Mouse (Mus musculus): Measurements from ENCODE around the gene Galnt17. TPM values are rescaled to one million over a fixed set of nuclear protein-coding genes. Genes with fewer than 3 reads are reported as not detected.

Gene Galnt17
- polyA plus RNA-seq, 1 experiment = 0.44 TPM

- H3K4me1 ChIP-seq (ENCODE audit: control insufficient read depth, insufficient read depth, insufficient read length, low read length) = no peaks in the 10 kb centered on the region
- no peak overlapping the region for H3K27ac ChIP-seq (replicated peaks; ENCODE audit: low read depth, low read length)
- H3K4me3 ChIP-seq (ENCODE audit: insufficient read depth, low read depth, low read length) = no peak overlapping the region
Observed at GRCm38 (mm10) chr5:131218221-131218620, 90.1 kb downstream of the Galnt17 start.

GRCm38 (mm10) chr5:131211618-131212017 is 96.7 kb downstream of the Galnt17 start:
- Histone ChIP-seq H3K4me3 (ENCODE audit: insufficient read depth, low read depth, low read length) (no peak overlapping the region), H3K4me1 (ENCODE audit: control insufficient read depth, insufficient read depth, insufficient read length, low read length) (no peaks in the 10 kb centered on the region)

GRCm38 (mm10) chr5:131201146-131201545 is 107.2 kb downstream of the Galnt17 start:
- Histone ChIP-seq H3K4me3 (ENCODE audit: insufficient read depth, low read depth, low read length) (no peak overlapping the region), H3K4me1 (ENCODE audit: control insufficient read depth, insufficient read depth, insufficient read length, low read length) (no peaks in the 10 kb centered on the region), H3K27ac (replicated peaks; ENCODE audit: low read depth, low read length) (no peak overlapping the region)

More at GRCm38 (mm10) chr5:131211618-131212017, 96.7 kb downstream of the Galnt17 start:
- H3K27ac ChIP-seq (replicated peaks; ENCODE audit: low read depth, low read length) = no peak overlapping the region

GRCm38 (mm10) chr5:131192311-131192710 is 116.0 kb downstream of the Galnt17 start:
- no peak overlapping the region for H3K27ac ChIP-seq (replicated peaks; ENCODE audit: low read depth, low read length)
- no peaks in the 10 kb centered on the region for H3K4me1 ChIP-seq (ENCODE audit: control insufficient read depth, insufficient read depth, insufficient read length, low read length)
- H3K4me3 ChIP-seq (ENCODE audit: insufficient read depth, low read depth, low read length) = no peak overlapping the region

- Histone ChIP-seq H3K4me1 (ENCODE audit: control insufficient read depth, insufficient read depth, insufficient read length, low read length) (no peaks in the 10 kb centered on the region), H3K4me3 (ENCODE audit: insufficient read depth, low read depth, low read length) (no peak overlapping the region)
Observed at GRCm38 (mm10) chr5:131184566-131184965, 123.7 kb downstream of the Galnt17 start.

GRCm38 (mm10) chr5:131181231-131181630 is 127.1 kb downstream of the Galnt17 start:
- Histone ChIP-seq H3K27ac (replicated peaks; ENCODE audit: low read depth, low read length) (no peak overlapping the region), H3K4me3 (ENCODE audit: insufficient read depth, low read depth, low read length) (no peak overlapping the region), H3K4me1 (ENCODE audit: control insufficient read depth, insufficient read depth, insufficient read length, low read length) (no peaks in the 10 kb centered on the region)

More at GRCm38 (mm10) chr5:131184566-131184965, 123.7 kb downstream of the Galnt17 start:
- no peak overlapping the region for H3K27ac ChIP-seq (replicated peaks; ENCODE audit: low read depth, low read length)

GRCm38 (mm10) chr5:131180756-131181155 is 127.5 kb downstream of the Galnt17 start:
- H3K27ac ChIP-seq (replicated peaks; ENCODE audit: low read depth, low read length) = no peak overlapping the region
- no peak overlapping the region for H3K4me3 ChIP-seq (ENCODE audit: insufficient read depth, low read depth, low read length)

GRCm38 (mm10) chr5:131177851-131178250 is 130.4 kb downstream of the Galnt17 start:
- Histone ChIP-seq H3K27ac (replicated peaks; ENCODE audit: low read depth, low read length) (no peak overlapping the region), H3K4me3 (ENCODE audit: insufficient read depth, low read depth, low read length) (no peak overlapping the region), H3K4me1 (ENCODE audit: control insufficient read depth, insufficient read depth, insufficient read length, low read length) (no peaks in the 10 kb centered on the region)

More at GRCm38 (mm10) chr5:131180756-131181155, 127.5 kb downstream of the Galnt17 start:
- H3K4me1 ChIP-seq (ENCODE audit: control insufficient read depth, insufficient read depth, insufficient read length, low read length) = no peaks in the 10 kb centered on the region

GRCm38 (mm10) chr5:131177168-131177567 is 131.1 kb downstream of the Galnt17 start:
- H3K4me3 ChIP-seq (ENCODE audit: insufficient read depth, low read depth, low read length) = no peak overlapping the region
- no peaks in the 10 kb centered on the region for H3K4me1 ChIP-seq (ENCODE audit: control insufficient read depth, insufficient read depth, insufficient read length, low read length)
- H3K27ac ChIP-seq (replicated peaks; ENCODE audit: low read depth, low read length) = no peak overlapping the region

- H3K4me1 ChIP-seq (ENCODE audit: control insufficient read depth, insufficient read depth, insufficient read length, low read length) = no peaks in the 10 kb centered on the region
- no peak overlapping the region for H3K4me3 ChIP-seq (ENCODE audit: insufficient read depth, low read depth, low read length)
- H3K27ac ChIP-seq (replicated peaks; ENCODE audit: low read depth, low read length) = no peak overlapping the region
Observed at GRCm38 (mm10) chr5:131169186-131169585, 139.1 kb downstream of the Galnt17 start.

- Histone ChIP-seq H3K4me1 (ENCODE audit: control insufficient read depth, insufficient read depth, insufficient read length, low read length) (no peaks in the 10 kb centered on the region), H3K4me3 (ENCODE audit: insufficient read depth, low read depth, low read length) (no peak overlapping the region), H3K27ac (replicated peaks; ENCODE audit: low read depth, low read length) (no peak overlapping the region)
Observed at GRCm38 (mm10) chr5:131167366-131167765, 140.9 kb downstream of the Galnt17 start.

- no peak overlapping the region for H3K4me3 ChIP-seq (ENCODE audit: insufficient read depth, low read depth, low read length)
- no peaks in the 10 kb centered on the region for H3K4me1 ChIP-seq (ENCODE audit: control insufficient read depth, insufficient read depth, insufficient read length, low read length)
- H3K27ac ChIP-seq (replicated peaks; ENCODE audit: low read depth, low read length) = no peak overlapping the region
Observed at GRCm38 (mm10) chr5:131165681-131166080, 142.6 kb downstream of the Galnt17 start.

- Histone ChIP-seq H3K4me1 (ENCODE audit: control insufficient read depth, insufficient read depth, insufficient read length, low read length) (no peaks in the 10 kb centered on the region), H3K27ac (replicated peaks; ENCODE audit: low read depth, low read length) (no peak overlapping the region), H3K4me3 (ENCODE audit: insufficient read depth, low read depth, low read length) (no peak overlapping the region)
Observed at GRCm38 (mm10) chr5:131157866-131158265, 150.4 kb downstream of the Galnt17 start.

GRCm38 (mm10) chr5:131156323-131156722 is 152.0 kb downstream of the Galnt17 start:
- no peaks in the 10 kb centered on the region for H3K4me1 ChIP-seq (ENCODE audit: control insufficient read depth, insufficient read depth, insufficient read length, low read length)
- H3K4me3 ChIP-seq (ENCODE audit: insufficient read depth, low read depth, low read length) = no peak overlapping the region
- no peak overlapping the region for H3K27ac ChIP-seq (replicated peaks; ENCODE audit: low read depth, low read length)

GRCm38 (mm10) chr5:131142606-131143005 is 165.7 kb downstream of the Galnt17 start:
- no peak overlapping the region for H3K27ac ChIP-seq (replicated peaks; ENCODE audit: low read depth, low read length)
- H3K4me3 ChIP-seq (ENCODE audit: insufficient read depth, low read depth, low read length) = no peak overlapping the region
- H3K4me1 ChIP-seq (ENCODE audit: control insufficient read depth, insufficient read depth, insufficient read length, low read length) = no peaks in the 10 kb centered on the region

GRCm38 (mm10) chr5:131134809-131135208 is 173.5 kb downstream of the Galnt17 start:
- Histone ChIP-seq H3K27ac (replicated peaks; ENCODE audit: low read depth, low read length) (no peak overlapping the region), H3K4me1 (ENCODE audit: control insufficient read depth, insufficient read depth, insufficient read length, low read length) (no peaks in the 10 kb centered on the region), H3K4me3 (ENCODE audit: insufficient read depth, low read depth, low read length) (no peak overlapping the region)

Measured in brown adipose tissue, adult 24 weeks (tissue).